Mouse (Mus musculus) bone marrow macrophage, adult 2 months (primary cell): ENCODE results near the gene Wbp1l. TPM values are rescaled to one million over a fixed set of nuclear protein-coding genes. Genes with fewer than 3 reads are reported as not detected.
A peak's percentile ranks its signal among the peaks of the same experiment; 100 is the strongest.

Source experiments
- H3K27ac ChIP-seq: 2 replicates; pipeline ENCODE4 v1.5.1; 2012; ENCODE audit warnings: low read depth, low read length; ENCODE audit not compliant: insufficient read depth
- H3K4me1 ChIP-seq: 2 replicates; pipeline ENCODE4 v1.6.1; 2012; ENCODE audit warnings: low read length; ENCODE audit not compliant: control insufficient read depth, insufficient read depth
- H3K4me3 ChIP-seq: 2 replicates; pipeline ENCODE4 v1.5.1; 2012; ENCODE audit warnings: mild to moderate bottlenecking, low read length, moderate library complexity; ENCODE audit not compliant: insufficient read depth
- CTCF ChIP-seq: IDR thresholded peaks from 2 replicates; pipeline ENCODE4 v1.5.1; 2012; ENCODE audit warnings: low read depth, mild to moderate bottlenecking, low read length, moderate library complexity
- POLR2A ChIP-seq: IDR thresholded peaks from 2 replicates; pipeline ENCODE4 v1.6.1; 2012; ENCODE audit warnings: mild to moderate bottlenecking, low read depth, low read length, borderline replicate concordance
- polyA plus RNA-seq: library from polyadenylated mRNA; stranded (reverse); fragments of >200 nt; gene quantifications from 2 replicates; pipeline ENCODE4 v1.2.4, GENCODE M21; 2012; ENCODE audit not compliant: missing spikeins, insufficient read depth, insufficient read length

Gene Wbp1l
- polyA plus RNA-seq, 1 experiment: 56.5 TPM

DNA sequence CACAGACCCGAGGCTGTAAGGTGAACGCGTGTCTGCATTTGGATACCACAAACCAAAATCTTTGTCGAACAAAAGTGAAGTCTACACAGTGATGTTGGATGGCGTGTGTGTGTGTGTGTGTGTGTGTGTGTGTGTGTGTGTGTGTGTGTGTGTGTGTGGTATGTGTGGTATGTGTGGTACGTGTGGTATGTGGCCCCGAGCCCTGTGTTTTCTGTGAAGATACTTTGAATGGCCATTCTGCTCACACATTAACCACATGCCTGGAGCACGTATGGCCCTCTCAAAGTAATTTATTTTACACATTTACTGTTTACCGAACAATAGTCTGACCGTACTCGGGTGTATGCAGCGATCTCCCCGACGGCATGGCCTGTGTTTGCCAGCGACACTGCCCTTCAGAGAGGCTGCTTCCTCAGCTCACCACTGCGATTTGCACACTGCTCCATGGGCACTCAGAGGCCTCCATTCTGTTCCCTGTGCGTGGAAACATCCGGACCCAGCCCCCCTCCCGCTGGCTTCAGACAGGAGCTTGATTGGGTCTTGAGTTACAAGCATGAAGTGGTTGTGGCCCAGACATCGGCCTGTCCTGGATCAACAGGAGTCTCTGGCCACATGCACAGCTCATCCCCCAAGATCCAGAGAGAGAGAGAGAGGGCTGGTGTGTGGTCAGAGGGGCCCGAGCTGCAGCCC, 57.4 kb downstream of the Wbp1l start:
- TF ChIP-seq CTCF (no peak), POLR2A (no peak)
- Histone ChIP-seq H3K4me1 (peaks cover 9% of the 10 kb centered on the region), H3K4me3 (no peak overlapping the region), H3K27ac (no peak overlapping the region)

DNA sequence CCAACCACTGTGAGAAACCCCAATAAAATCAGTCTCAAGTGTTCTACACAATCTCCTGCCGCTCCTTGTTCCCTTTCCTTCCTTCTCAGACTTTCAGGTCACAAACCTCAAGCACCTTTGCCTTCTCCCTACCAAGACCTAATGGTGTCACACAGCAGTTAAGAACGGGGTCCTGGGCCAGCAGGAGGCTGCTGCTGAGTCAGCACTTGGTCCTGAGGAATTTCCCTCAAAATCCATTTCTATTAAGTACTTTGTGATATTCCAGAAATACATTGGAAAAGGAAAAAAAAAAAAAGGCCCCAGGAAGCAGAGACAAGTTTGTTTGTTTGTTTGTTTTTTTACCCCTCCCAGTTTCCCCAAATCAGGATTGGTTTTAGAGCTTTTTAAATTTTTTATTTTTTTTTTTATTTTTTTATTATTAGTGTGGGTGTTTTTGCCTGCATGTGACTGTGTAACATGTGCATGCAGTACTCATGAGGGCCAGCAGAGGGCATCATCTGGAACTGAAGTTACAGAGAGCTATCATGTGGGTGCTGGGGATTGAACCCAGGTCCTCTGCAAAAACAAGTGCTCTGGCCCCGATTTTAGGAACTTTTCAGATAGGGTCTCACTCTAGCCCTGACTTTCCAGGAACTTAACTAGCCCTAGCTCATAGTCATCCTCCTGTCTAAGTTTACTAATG, 58.6 kb downstream of the Wbp1l start:
- TF ChIP-seq POLR2A (no peak), CTCF (peak; percentile 27; the same call in 1 of the 2 replicates)
- H3K27ac ChIP-seq: no peak overlapping the region

DNA sequence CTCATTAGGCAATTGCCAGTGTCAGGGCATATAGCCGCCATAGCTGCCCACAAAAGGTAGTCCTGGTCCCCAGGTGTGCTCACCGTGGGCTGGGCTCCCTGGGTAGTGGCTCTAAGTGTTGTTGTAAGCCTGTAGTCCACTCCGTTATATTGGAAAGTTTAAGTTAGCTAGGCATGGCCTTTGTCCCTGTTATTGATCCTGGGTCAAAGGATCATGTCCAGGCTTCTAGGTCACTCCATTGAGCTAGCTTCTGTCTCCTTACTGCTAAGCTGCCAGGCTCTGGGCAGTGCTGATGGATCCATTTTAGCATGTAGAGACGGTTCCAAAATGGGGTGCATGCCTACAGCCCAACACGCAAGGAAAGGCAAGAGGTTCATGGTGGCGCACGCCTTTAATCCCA, 59.5 kb downstream of the Wbp1l start:
- no peak overlapping the region for H3K4me3 ChIP-seq
- H3K4me1 ChIP-seq: peaks cover 6% of the 10 kb centered on the region
- no peak for TF ChIP-seq POLR2A
- TF ChIP-seq CTCF: no peak
- no peak overlapping the region for H3K27ac ChIP-seq

More for the DNA sequence above, 58.6 kb downstream of the Wbp1l start:
- H3K4me3 ChIP-seq: no peak overlapping the region
- H3K4me1 ChIP-seq: peaks cover 9% of the 10 kb centered on the region

DNA sequence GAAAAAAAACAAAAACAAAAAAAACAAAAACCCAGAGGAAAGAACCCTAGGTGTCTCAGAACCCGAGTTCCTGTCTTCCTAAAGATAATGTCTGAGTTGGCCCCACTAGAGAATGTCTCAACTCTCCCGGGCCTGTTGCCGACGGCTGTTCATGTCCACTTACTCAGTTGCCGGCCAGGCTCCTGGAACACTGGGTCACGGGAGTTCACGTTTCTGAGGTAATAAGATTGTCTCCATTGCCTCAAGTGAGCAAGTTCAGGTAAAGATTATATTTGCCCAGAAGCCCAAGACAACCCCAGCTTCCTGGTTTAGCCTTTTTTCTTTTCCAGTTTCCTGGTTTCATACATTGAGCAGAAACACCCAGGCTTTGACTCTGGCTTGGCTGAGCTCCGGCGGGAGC, 60.0 kb downstream of the Wbp1l start:
- TF ChIP-seq POLR2A (no peak), CTCF (no peak)
- no peak overlapping the region for H3K4me3 ChIP-seq
- H3K4me1 ChIP-seq: peaks cover 1% of the 10 kb centered on the region
- H3K27ac ChIP-seq: no peak overlapping the region

DNA sequence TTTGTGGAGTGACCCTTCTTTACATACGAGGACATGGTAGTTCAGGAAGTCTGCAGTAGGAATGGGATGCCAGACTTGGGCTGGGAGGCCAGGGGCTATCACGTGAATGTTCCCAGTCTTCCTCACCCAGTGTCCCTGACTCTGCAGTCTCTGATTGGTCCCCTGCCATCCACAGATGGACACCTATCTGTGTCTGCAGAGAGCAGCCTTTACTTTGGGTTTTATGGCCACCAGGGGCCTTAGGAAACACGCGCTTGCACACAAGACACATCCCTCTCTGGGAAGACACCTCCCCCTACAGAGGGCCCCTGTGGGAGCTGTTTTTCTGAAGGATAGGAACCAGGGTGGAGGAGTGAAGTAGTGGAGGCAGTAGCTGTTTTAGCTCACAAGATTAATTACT, 62.6 kb downstream of the Wbp1l start:
- Histone ChIP-seq H3K4me1 (no peaks in the 10 kb centered on the region), H3K27ac (no peak overlapping the region), H3K4me3 (no peak overlapping the region)
- TF ChIP-seq POLR2A (no peak), CTCF (no peak)

DNA sequence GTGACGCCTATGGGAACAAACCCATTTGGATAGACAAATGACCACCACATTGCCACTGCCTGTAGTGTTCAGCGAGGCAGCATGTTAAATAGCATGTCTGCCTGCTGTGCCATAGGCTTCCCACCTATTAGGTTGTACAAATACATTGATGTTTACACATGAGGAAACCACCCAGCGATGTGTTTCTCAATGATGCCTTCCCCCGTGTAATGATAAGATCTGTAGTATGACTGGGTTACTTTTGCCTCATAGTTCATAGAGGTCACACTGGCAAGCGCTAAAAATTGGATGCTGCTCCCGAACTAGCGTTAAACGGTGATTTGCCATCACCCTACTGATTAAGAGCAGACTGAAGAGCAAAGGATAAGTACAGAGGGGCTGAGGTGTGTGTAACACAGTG, 63.3 kb downstream of the Wbp1l start:
- Histone ChIP-seq H3K27ac (no peak overlapping the region), H3K4me3 (no peak overlapping the region), H3K4me1 (no peaks in the 10 kb centered on the region)
- TF ChIP-seq POLR2A (no peak), CTCF (no peak)

DNA sequence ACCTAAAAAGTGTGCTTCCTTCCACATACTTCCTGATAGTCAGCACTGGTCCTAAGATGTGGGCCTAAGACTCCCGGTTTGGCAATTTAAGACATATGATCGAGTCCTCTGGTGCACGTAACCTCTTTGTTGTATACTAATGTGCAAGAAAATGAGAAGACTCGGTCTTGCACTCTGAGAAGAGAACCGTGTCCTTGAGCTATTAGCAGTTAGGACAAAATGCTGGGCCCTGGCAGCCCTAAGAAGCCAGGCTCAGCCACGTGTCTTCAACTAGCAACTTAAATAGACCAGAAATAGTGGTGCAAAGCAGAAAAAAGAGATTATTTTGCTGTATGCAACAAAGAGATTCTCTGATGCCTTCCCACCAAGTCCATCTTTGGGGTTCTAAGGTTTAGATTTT, 63.9 kb downstream of the Wbp1l start:
- Histone ChIP-seq H3K4me3 (no peak overlapping the region), H3K4me1 (no peaks in the 10 kb centered on the region), H3K27ac (no peak overlapping the region)
- no peak for TF ChIP-seq POLR2A
- no peak for TF ChIP-seq CTCF

DNA sequence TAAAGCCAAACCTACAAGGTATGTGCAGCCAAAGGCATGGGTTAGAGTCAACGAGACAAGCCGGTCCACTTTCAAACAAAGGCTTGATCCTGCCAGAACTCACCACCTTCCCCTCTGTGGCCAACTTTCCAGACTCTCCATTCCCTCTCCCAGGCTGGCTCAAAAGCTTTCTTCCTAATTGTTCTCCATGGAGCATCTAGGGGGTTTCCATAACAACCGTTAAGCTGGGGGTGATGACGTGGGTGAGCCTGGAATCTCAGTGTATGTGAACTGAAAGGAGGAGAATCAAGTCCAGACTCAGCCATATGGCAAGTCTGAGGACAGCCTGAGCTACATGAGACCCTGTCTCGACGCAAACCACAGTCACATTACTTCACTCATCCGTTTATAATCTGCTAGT, 66.6 kb downstream of the Wbp1l start:
- Histone ChIP-seq H3K4me3 (no peak overlapping the region), H3K27ac (no peak overlapping the region), H3K4me1 (no peaks in the 10 kb centered on the region)
- TF ChIP-seq POLR2A (no peak), CTCF (no peak)

DNA sequence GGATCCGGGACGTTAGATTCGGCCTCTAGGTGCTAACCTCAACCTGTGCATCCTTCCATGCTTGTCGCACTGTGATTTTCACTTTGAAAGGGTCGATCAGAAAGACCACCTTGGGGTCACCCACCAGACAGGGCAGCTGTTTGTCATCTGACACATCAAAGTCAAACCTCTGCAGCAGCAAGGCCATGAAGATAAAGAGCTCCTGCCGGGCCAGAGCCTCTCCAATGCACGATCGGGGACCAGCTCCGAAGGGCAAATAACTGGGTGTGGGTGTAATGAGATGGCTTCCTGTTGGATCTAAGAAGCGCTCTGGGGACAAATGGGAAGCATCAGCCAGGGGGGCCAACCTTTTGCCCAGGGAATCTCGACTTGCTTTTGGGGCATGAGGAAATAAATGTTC, 68.4 kb downstream of the Wbp1l start:
- Histone ChIP-seq H3K4me3 (no peak overlapping the region), H3K4me1 (no peaks in the 10 kb centered on the region), H3K27ac (no peak overlapping the region)
- TF ChIP-seq CTCF: no peak
- TF ChIP-seq POLR2A: no peak

DNA sequence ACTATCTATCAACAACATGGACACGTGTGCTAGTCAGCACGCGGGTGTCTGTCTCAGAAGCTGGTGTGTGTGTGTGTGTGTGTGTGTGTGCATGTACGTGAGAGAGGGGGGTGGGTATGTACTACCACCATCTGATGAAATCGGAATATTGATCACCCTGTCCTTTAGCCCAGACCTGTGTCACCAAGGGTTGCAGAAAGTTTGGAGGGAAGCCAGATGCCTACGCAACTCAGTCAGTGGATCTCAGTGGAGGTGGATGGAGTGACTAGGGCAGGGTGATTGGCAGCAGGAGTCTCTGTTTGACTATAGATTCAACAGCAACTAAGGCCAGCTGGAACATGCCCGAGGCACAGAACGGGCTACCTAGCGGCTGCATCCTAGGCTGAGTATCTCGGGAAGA, 69.4 kb downstream of the Wbp1l start:
- TF ChIP-seq POLR2A (no peak), CTCF (no peak)
- no peak overlapping the region for H3K4me3 ChIP-seq

More for the DNA sequence above, 69.4 kb downstream of the Wbp1l start:
- H3K27ac ChIP-seq: no peak overlapping the region
- H3K4me1 ChIP-seq: no peaks in the 10 kb centered on the region
